Mouse (Mus musculus) neural tube, embryonic 11.5 days (tissue): ENCODE data around the gene Sgcd. TPM values are rescaled to one million over a fixed set of nuclear protein-coding genes. Genes with fewer than 3 reads are reported as not detected.
"Not testable (repeated sequence)": the region's sequence is repeated elsewhere in the genome, so short reads cannot be mapped to it uniquely, and the experiment has no call there.

Experiments
- ATAC-seq: fragments of 200-750 bp; cut with Nextera tagmentation; 2 replicates; pipeline ENCODE4 v1.8.0; 2017; ENCODE audit warnings: moderate number of reproducible peaks, mild to moderate bottlenecking, moderate TSS enrichment, moderate library complexity; ENCODE audit not compliant: insufficient read depth, low FRiP score, low TSS enrichment
- DNase-seq: peaks from one replicate; pipeline ENCODE4 v3.0.0-alpha.2; 2015; ENCODE audit warnings: low spot score
- H3K27ac ChIP-seq: fragments of 300-500 bp; sonication (generic); 2 replicates; pipeline ENCODE4 v1.5.1; 2014; ENCODE audit warnings: low read depth, mild to moderate bottlenecking, low read length
- H3K27me3 ChIP-seq: fragments of 300-500 bp; sonication (generic); 2 replicates; pipeline ENCODE4 v1.6.1; 2014; ENCODE audit warnings: mild to moderate bottlenecking, low read length, mixed read lengths; ENCODE audit not compliant: control insufficient read depth, insufficient read depth
- H3K36me3 ChIP-seq: fragments of 300-500 bp; sonication (generic); 2 replicates; pipeline ENCODE4 v1.6.1; 2014; ENCODE audit warnings: mild to moderate bottlenecking, low read length, moderate library complexity, mixed read lengths; ENCODE audit not compliant: control insufficient read depth, insufficient read depth
- H3K4me1 ChIP-seq: fragments of 300-500 bp; sonication (generic); 2 replicates; pipeline ENCODE4 v1.6.1; 2014; ENCODE audit warnings: low read length, mixed read lengths; ENCODE audit not compliant: control insufficient read depth, insufficient read depth
- H3K4me2 ChIP-seq: fragments of 300-500 bp; sonication (generic); 2 replicates; pipeline ENCODE4 v1.6.1; 2014; ENCODE audit warnings: low read depth, mild to moderate bottlenecking, moderate library complexity
- H3K4me3 ChIP-seq: fragments of 300-500 bp; sonication (generic); 2 replicates; pipeline ENCODE4 v1.5.1; 2014; ENCODE audit warnings: low read depth, low read length
- H3K9ac ChIP-seq: fragments of 300-500 bp; sonication (generic); 2 replicates; pipeline ENCODE4 v1.6.1; 2014; ENCODE audit warnings: mild to moderate bottlenecking, low read length
- H3K9me3 ChIP-seq: fragments of 300-500 bp; sonication (generic); 2 replicates; pipeline ENCODE4 v1.6.1; 2016; ENCODE audit warnings: low read length; ENCODE audit not compliant: control insufficient read depth
- WGBS: fragments of 180-500 bp; shearing (Covaris S2); extraction: QIAGEN DNeasy Blood & Tissue Kit; methylation state at CpG from one replicate; pipeline ENCODE4 v1.1.7; 2014; 5-methylcytosine and 5-hydroxymethylcytosine counted together
- polyA plus RNA-seq: library from polyadenylated mRNA; unstranded; fragments of >200 nt; fragmentation: Nextera tagmentation; extraction: Ambion mirVana; gene quantifications from 2 replicates; pipeline ENCODE4 v1.2.1, GENCODE M21; 2014

Gene Sgcd
- polyA plus RNA-seq, 1 experiment from 2014 or later: 1.5 TPM

DNA sequence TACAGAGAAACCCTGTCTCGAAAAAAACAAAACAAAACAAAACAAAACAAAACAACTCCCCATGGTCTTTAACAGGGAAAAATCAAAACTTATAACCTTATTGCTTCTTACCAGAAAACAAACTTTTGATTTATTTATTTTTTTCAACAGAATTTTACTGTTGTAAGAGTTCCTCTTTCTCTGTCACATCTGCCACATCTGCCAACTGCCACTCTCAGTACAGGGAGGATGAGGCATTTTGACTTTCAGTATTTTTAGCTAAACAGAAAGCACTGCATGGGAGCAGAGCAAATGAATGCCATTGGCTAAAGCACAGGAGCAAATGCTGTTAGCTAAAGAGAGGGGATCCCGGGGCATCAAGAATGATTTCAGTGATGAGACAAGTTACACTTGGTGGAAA is 528.6 kb downstream of the Sgcd start:
- H3K27me3 ChIP-seq: no peaks in the 10 kb centered on the region
- no peak overlapping the region for H3K4me3 ChIP-seq
- H3K9me3 ChIP-seq: no peaks in the 10 kb centered on the region
- WGBS: 79% methylated on average over 2 of the region's 2 CpGs
- no peak overlapping the region for H3K9ac ChIP-seq
- no peaks in the 10 kb centered on the region for H3K36me3 ChIP-seq
- H3K27ac ChIP-seq: no peak overlapping the region
- no peak overlapping the region for H3K4me2 ChIP-seq
- no peaks in the 10 kb centered on the region for H3K4me1 ChIP-seq
- ATAC-seq: no peak
- DNase-seq: no peak

DNA sequence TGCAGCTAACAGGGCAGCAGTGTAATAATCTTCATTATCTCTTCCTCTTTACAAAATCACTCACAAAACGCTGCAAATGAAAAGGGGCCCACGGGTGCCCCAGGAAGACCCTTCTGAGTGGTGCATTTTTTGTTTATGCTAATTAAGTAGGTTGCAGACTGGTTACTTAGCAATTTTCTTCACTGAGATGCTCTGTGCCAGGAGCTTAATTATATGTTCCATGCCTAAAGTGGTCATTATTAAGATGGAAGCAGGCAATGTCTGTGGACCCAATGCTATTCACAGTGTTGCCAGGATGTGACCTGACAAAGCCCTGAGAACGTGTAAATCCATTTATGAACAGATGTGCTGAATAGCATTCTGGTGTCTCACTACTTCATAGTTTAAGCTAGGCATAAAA is 529.6 kb downstream of the Sgcd start:
- Histone ChIP-seq H3K27ac (no peak overlapping the region), H3K4me2 (no peak overlapping the region), H3K9ac (no peak overlapping the region), H3K4me1 (no peaks in the 10 kb centered on the region), H3K4me3 (no peak overlapping the region), H3K27me3 (no peaks in the 10 kb centered on the region), H3K9me3 (no peaks in the 10 kb centered on the region), H3K36me3 (no peaks in the 10 kb centered on the region)
- 68% methylated on average over 3 of the region's 3 CpGs for WGBS
- no peak for DNase-seq
- no peak; the same call in 1 of the 2 replicates for ATAC-seq

DNA sequence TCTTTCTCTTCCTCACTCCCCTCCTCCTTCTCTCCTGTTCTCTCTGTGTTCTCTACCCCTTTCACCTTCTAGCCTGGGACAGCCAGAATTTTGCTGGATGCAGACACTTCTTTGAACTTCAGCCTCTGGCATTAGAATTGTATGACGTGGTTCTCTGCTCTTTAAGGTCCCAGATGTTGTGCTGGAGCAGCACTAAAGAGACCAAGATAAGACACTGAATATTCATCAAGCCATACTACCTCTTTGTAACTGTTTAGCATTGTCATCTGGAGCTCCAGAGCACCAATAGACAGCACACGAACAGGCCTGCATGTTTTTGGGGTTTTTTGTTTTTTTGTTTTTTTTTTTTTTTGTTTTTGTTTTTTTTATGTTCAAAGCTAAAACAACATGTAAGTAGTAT is 541.0 kb downstream of the Sgcd start:
- WGBS: 45% methylated on average over 2 of the region's 2 CpGs
- Histone ChIP-seq H3K4me2 (no peak overlapping the region), H3K9me3 (no peaks in the 10 kb centered on the region), H3K27me3 (no peaks in the 10 kb centered on the region), H3K27ac (no peak overlapping the region), H3K4me3 (no peak overlapping the region), H3K36me3 (no peaks in the 10 kb centered on the region), H3K9ac (no peak overlapping the region), H3K4me1 (no peaks in the 10 kb centered on the region)
- DNase-seq: no peak
- ATAC-seq: no peak

DNA sequence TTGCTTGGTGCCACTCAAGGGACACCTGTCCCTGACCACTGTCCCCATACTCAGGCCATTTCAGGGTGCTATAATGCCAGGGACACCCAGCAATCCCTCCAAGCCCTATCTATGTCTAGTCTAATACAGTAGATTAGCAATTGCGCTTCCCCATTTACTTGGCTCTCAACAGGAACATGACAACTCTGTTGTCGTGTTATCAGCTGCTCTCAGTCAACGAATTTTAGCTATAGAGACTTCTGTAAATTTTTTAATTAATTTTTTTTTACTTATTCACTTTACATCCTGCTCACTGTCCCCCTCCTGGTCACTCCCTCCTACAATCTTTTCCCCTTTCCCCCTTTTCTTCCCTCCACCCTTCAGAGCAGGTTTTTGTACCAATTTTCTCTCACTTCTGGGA is 542.4 kb downstream of the Sgcd start:
- H3K27me3 ChIP-seq: no peaks in the 10 kb centered on the region
- H3K9me3 ChIP-seq: no peaks in the 10 kb centered on the region
- H3K4me1 ChIP-seq: no peaks in the 10 kb centered on the region
- no peaks in the 10 kb centered on the region for H3K36me3 ChIP-seq
- DNase-seq: no peak
- H3K4me2 ChIP-seq: no peak overlapping the region
- H3K9ac ChIP-seq: no peak overlapping the region
- H3K27ac ChIP-seq: no peak overlapping the region
- 90% methylated on average over 3 of the region's 3 CpGs for WGBS
- ATAC-seq: no peak
- H3K4me3 ChIP-seq: no peak overlapping the region

DNA sequence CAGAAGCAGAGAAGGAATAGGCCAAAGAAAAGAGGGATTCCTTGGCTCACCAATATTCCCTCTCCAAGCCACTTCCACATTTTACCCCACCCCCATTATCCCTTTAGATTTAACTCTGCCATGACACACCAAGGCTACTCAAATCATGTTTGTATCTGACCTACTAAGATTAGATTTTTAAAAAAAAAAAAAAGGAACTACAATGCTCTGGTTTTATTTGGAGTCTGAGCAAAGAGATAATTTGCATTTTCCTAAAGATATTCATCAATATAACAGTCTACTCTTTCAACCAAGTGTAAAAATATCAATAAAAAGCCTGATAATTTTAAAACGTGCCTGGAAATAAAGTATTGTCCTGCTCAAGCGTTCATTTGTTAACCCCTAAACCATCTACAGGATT is 543.1 kb downstream of the Sgcd start:
- Histone ChIP-seq H3K27me3 (no peaks in the 10 kb centered on the region), H3K4me1 (no peaks in the 10 kb centered on the region), H3K9ac (no peak overlapping the region), H3K4me3 (no peak overlapping the region), H3K9me3 (no peaks in the 10 kb centered on the region), H3K4me2 (no peak overlapping the region), H3K27ac (no peak overlapping the region), H3K36me3 (no peaks in the 10 kb centered on the region)
- WGBS: 84% methylated on average over 2 of the region's 2 CpGs
- no peak for DNase-seq
- no peak for ATAC-seq

DNA sequence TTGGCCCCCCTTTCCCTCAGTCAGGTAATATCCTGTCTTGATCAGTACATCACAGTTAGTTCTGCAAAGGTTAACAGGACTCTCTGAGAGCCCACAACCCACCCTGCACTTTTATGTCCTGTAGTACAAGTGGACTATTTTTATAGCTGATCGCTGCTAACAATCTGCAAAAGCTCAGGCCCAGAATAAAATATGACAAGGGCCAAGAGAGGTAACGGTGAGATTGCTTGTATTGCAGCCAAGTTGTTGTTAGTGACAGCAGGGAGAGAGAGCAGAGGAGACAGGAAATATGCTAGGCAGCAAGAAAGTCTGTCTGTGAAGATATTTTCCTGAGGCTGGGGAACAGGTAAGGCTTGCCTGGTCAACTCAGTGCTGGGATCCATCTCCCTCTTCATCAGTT is 546.5 kb downstream of the Sgcd start:
- no peak for ATAC-seq
- H3K4me2 ChIP-seq: no peak overlapping the region
- no peak overlapping the region for H3K4me3 ChIP-seq
- 71% methylated on average over 2 of the region's 2 CpGs for WGBS
- H3K27ac ChIP-seq: no peak overlapping the region
- no peaks in the 10 kb centered on the region for H3K9me3 ChIP-seq
- H3K4me1 ChIP-seq: no peaks in the 10 kb centered on the region
- H3K27me3 ChIP-seq: no peaks in the 10 kb centered on the region
- H3K36me3 ChIP-seq: no peaks in the 10 kb centered on the region
- H3K9ac ChIP-seq: no peak overlapping the region
- DNase-seq: no peak

DNA sequence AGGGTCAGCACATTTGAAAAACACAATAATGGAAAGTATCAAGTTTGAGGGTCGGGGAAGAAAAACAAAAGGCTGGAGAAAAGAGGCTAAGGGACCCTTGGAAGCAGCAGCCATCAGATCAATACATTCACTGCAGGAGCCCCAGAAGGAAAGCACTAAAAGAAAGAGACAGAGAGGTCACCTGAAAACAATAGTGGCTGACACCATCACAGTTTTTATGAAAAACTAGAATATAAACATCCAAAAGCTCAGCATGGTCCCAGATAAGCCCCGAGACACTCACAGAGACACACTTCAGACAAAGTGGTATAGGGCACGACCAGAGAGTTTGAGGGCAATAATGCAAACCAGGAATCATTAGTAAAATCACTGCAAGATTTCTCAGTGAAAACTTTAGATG is 589.2 kb downstream of the Sgcd start:
- 17% methylated on average over 3 of the region's 3 CpGs for WGBS
- no peak overlapping the region for H3K9ac ChIP-seq
- H3K4me2 ChIP-seq: no peak overlapping the region
- no peaks in the 10 kb centered on the region for H3K9me3 ChIP-seq
- H3K4me3 ChIP-seq: no peak overlapping the region
- no peaks in the 10 kb centered on the region for H3K4me1 ChIP-seq
- no peak overlapping the region for H3K27ac ChIP-seq
- no peaks in the 10 kb centered on the region for H3K27me3 ChIP-seq
- DNase-seq (no peak), ATAC-seq (no peak)
- no peaks in the 10 kb centered on the region for H3K36me3 ChIP-seq

DNA sequence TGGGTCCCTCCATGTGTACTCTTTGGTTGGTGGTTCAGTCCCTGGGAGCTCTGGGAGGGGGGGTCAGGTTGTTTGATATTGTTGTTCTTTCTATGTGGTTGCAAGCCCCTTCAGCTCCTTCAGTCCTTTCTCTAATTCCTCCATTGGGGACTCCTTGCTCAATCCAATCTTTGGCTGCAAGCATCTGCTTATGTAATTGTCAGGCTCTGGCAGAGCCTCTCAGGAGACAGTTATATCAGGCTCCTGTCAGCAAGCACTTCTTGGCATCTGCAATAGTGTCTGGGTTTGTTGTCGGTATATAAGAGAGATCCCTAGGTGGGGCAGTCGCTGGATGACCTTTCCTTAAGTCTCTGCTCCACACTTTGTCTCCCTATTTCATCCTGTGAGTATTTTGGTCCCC is 598.0 kb downstream of the Sgcd start:
- H3K4me2 ChIP-seq, H3K4me1 ChIP-seq, H3K27me3 ChIP-seq, DNase-seq, H3K9me3 ChIP-seq, H3K27ac ChIP-seq, ATAC-seq, H3K4me3 ChIP-seq, H3K36me3 ChIP-seq, H3K9ac ChIP-seq: not testable (repeated sequence)
- WGBS: 68% methylated on average over 2 of the region's 2 CpGs

DNA sequence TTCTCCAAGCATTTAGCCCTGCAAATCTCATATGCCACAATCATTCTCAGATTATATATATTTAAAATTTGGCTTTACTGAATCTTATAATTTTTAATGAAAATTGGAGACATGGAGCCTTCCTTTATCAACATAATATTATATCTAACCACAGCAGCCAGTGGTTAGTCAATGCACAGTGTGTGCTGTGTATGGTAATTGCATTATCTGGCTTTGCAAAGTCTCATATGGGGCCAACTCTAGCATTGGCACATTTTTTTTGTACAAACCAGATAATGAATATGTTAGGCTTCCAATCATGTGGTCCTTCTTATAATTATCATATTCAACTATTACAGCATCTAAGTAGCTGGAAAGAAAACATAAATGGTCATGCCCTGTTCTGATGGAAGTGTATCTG is 599.4 kb downstream of the Sgcd start:
- Histone ChIP-seq H3K4me3 (no peak overlapping the region), H3K4me2 (no peak overlapping the region), H3K27me3 (no peaks in the 10 kb centered on the region), H3K4me1 (no peaks in the 10 kb centered on the region), H3K9me3 (no peaks in the 10 kb centered on the region), H3K9ac (no peak overlapping the region), H3K27ac (no peak overlapping the region), H3K36me3 (no peaks in the 10 kb centered on the region)
- ATAC-seq (no peak), DNase-seq (no peak)
